Mouse (Mus musculus): Measurements from ENCODE around the gene Slfn5. TPM values are rescaled to one million over a fixed set of nuclear protein-coding genes. Genes with fewer than 3 reads are reported as not detected.
A peak's percentile ranks its signal among the peaks of the same experiment; 100 is the strongest.
"Not testable (repeated sequence)": the region's sequence is repeated elsewhere in the genome, so short reads cannot be mapped to it uniquely, and the experiment has no call there.

Slfn5 gene
- polyA plus RNA-seq, 1 experiment = 0.13 TPM

GRCm38 (mm10) chr11:82987621-82988020, 36.5 kb downstream of the Slfn5 start:
- no peaks in the 10 kb centered on the region for H3K36me3 ChIP-seq (ENCODE audit: control insufficient read depth, insufficient read depth)
- no peak overlapping the region for H3K4me3 ChIP-seq (ENCODE audit: insufficient read depth, poor library complexity, severe bottlenecking)
- no peak for TF ChIP-seq CEBPB (IDR thresholded peaks at IDR 0.05; ENCODE audit: low read depth)
- TF ChIP-seq MYOD1 (IDR thresholded peaks at IDR 0.05; ENCODE audit: control insufficient read depth, insufficient read length, low read depth) = no peak
- no peaks in the 10 kb centered on the region for H3K79me2 ChIP-seq (ENCODE audit: control insufficient read depth, insufficient read depth)
- no peaks in the 10 kb centered on the region for H3K79me3 ChIP-seq (ENCODE audit: low read depth)
- no peak overlapping the region for H3ac ChIP-seq (ENCODE audit: control insufficient read depth, insufficient read length, low read depth)
- H3K27me3 ChIP-seq (ENCODE audit: control insufficient read depth, insufficient read depth, insufficient read length) = no peaks in the 10 kb centered on the region

- H3K4me3 ChIP-seq (ENCODE audit: insufficient read depth, poor library complexity, severe bottlenecking) = no peak overlapping the region
- TF ChIP-seq USF1 (IDR thresholded peaks at IDR 0.05; ENCODE audit: low read depth) (no peak), FOSL1 (IDR thresholded peaks at IDR 0.05; ENCODE audit: insufficient read depth, low read length, poor library complexity, severe bottlenecking) (no peak), CEBPB (IDR thresholded peaks at IDR 0.05; ENCODE audit: low read depth) (no peak), MAX (IDR thresholded peaks at IDR 0.05) (no peak), MYOD1 (IDR thresholded peaks at IDR 0.05; ENCODE audit: control insufficient read depth, insufficient read length, low read depth) (no peak), MYOG (IDR thresholded peaks at IDR 0.05; ENCODE audit: control insufficient read depth, extremely low read depth, insufficient read length) (no peak), CTCF (IDR thresholded peaks at IDR 0.05; ENCODE audit: control insufficient read depth, insufficient read depth, insufficient read length) (no peak)
- no peaks in the 10 kb centered on the region for H3K79me3 ChIP-seq (ENCODE audit: low read depth)
- H3K27me3 ChIP-seq (ENCODE audit: control insufficient read depth, insufficient read depth, insufficient read length) = no peaks in the 10 kb centered on the region
- H3K36me3 ChIP-seq (ENCODE audit: control insufficient read depth, insufficient read depth) = no peaks in the 10 kb centered on the region
- no peaks in the 10 kb centered on the region for H3K79me2 ChIP-seq (ENCODE audit: control insufficient read depth, insufficient read depth)
- no peak overlapping the region for H3ac ChIP-seq (ENCODE audit: control insufficient read depth, insufficient read length, low read depth)
Measured at GRCm38 (mm10) chr11:82989357-82989756, 38.2 kb downstream of the Slfn5 start.

- H3K79me3 ChIP-seq (ENCODE audit: low read depth); H3K79me2 ChIP-seq (ENCODE audit: control insufficient read depth, insufficient read depth); H3K36me3 ChIP-seq (ENCODE audit: control insufficient read depth, insufficient read depth); H3ac ChIP-seq (ENCODE audit: control insufficient read depth, insufficient read length, low read depth); H3K27me3 ChIP-seq (ENCODE audit: control insufficient read depth, insufficient read depth, insufficient read length); H3K4me3 ChIP-seq (ENCODE audit: insufficient read depth, poor library complexity, severe bottlenecking): not testable (repeated sequence)
Measured at GRCm38 (mm10) chr11:82990612-82991385, 39.6 kb downstream of the Slfn5 start.

GRCm38 (mm10) chr11:82991469-82992166, 40.5 kb downstream of the Slfn5 start, which contains the start of gene Slfn9:
Slfn9 (minus strand) TSS chr11:82991830.
- Histone ChIP-seq H3K4me3 (ENCODE audit: insufficient read depth, poor library complexity, severe bottlenecking) (peak within 1 kb of the TSS; percentile 11), H3K79me2 (ENCODE audit: control insufficient read depth, insufficient read depth) (no peaks in the 10 kb centered on the region), H3ac (ENCODE audit: control insufficient read depth, insufficient read length, low read depth) (peak within 1 kb of the TSS; percentile 30), H3K27me3 (ENCODE audit: control insufficient read depth, insufficient read depth, insufficient read length) (no peaks in the 10 kb centered on the region), H3K79me3 (ENCODE audit: low read depth) (no peaks in the 10 kb centered on the region), H3K36me3 (ENCODE audit: control insufficient read depth, insufficient read depth) (no peaks in the 10 kb centered on the region)
- TF ChIP-seq CTCF (IDR thresholded peaks at IDR 0.05; ENCODE audit: control insufficient read depth, insufficient read depth, insufficient read length) (no peak), CEBPB (IDR thresholded peaks at IDR 0.05; ENCODE audit: low read depth) (no peak), MAX (IDR thresholded peaks at IDR 0.05) (no peak), MYOD1 (IDR thresholded peaks at IDR 0.05; ENCODE audit: control insufficient read depth, insufficient read length, low read depth) (no peak), MYOG (IDR thresholded peaks at IDR 0.05; ENCODE audit: control insufficient read depth, extremely low read depth, insufficient read length) (no peak), FOSL1 (IDR thresholded peaks at IDR 0.05; ENCODE audit: insufficient read depth, low read length, poor library complexity, severe bottlenecking) (no peak), USF1 (IDR thresholded peaks at IDR 0.05; ENCODE audit: low read depth) (no peak)

- no peak overlapping the region for H3ac ChIP-seq (ENCODE audit: control insufficient read depth, insufficient read length, low read depth)
- no peaks in the 10 kb centered on the region for H3K79me3 ChIP-seq (ENCODE audit: low read depth)
- no peaks in the 10 kb centered on the region for H3K79me2 ChIP-seq (ENCODE audit: control insufficient read depth, insufficient read depth)
- no peaks in the 10 kb centered on the region for H3K36me3 ChIP-seq (ENCODE audit: control insufficient read depth, insufficient read depth)
- no peak for TF ChIP-seq MYOD1 (IDR thresholded peaks at IDR 0.05; ENCODE audit: control insufficient read depth, insufficient read length, low read depth)
- no peak for TF ChIP-seq MAX (IDR thresholded peaks at IDR 0.05)
- no peak for TF ChIP-seq USF1 (IDR thresholded peaks at IDR 0.05; ENCODE audit: low read depth)
- TF ChIP-seq CTCF (IDR thresholded peaks at IDR 0.05; ENCODE audit: control insufficient read depth, insufficient read depth, insufficient read length) = no peak
- no peak for TF ChIP-seq MYOG (IDR thresholded peaks at IDR 0.05; ENCODE audit: control insufficient read depth, extremely low read depth, insufficient read length)
- no peak for TF ChIP-seq FOSL1 (IDR thresholded peaks at IDR 0.05; ENCODE audit: insufficient read depth, low read length, poor library complexity, severe bottlenecking)
- no peak for TF ChIP-seq CEBPB (IDR thresholded peaks at IDR 0.05; ENCODE audit: low read depth)
- no peak overlapping the region for H3K4me3 ChIP-seq (ENCODE audit: insufficient read depth, poor library complexity, severe bottlenecking)
- H3K27me3 ChIP-seq (ENCODE audit: control insufficient read depth, insufficient read depth, insufficient read length) = no peaks in the 10 kb centered on the region
Measured at GRCm38 (mm10) chr11:83013356-83013755, 62.2 kb downstream of the Slfn5 start.

Small RNA genes lying within 50 kb of the gene (microRNA-seq; reads per million reads assigned to microRNA genes)
- gene Mir7679 (ENCODE audit: borderline microRNAs expressed) = not detected

Other genes starting within 250 kb of the Slfn5 start
- gene Cct6b, start 187.0 kb upstream of the Slfn5 start, polyA plus RNA-seq (2012; fragmentation: generic; extraction: Trizol) = 0.08 TPM
- gene Zfp830, start 187.0 kb upstream of the Slfn5 start, polyA plus RNA-seq (2012; fragmentation: generic; extraction: Trizol) = 8.6 TPM
- gene Lig3, start 170.2 kb upstream of the Slfn5 start, polyA plus RNA-seq (2012; fragmentation: generic; extraction: Trizol) = 14.7 TPM
- gene Rffl, start 80.1 kb upstream of the Slfn5 start, polyA plus RNA-seq (2012; fragmentation: generic; extraction: Trizol) = 2.8 TPM
- gene Rad51d, start 60.7 kb upstream of the Slfn5 start, polyA plus RNA-seq (2012; fragmentation: generic; extraction: Trizol) = 13.4 TPM
- gene Fndc8, start 59.2 kb upstream of the Slfn5 start, polyA plus RNA-seq (2012; fragmentation: generic; extraction: Trizol) = 0.08 TPM
- 46.5 TPM for gene Nle1, start 42.9 kb upstream of the Slfn5 start, polyA plus RNA-seq (2012; fragmentation: generic; extraction: Trizol)
- gene Unc45b, start 40.8 kb upstream of the Slfn5 start, polyA plus RNA-seq (2012; fragmentation: generic; extraction: Trizol) = 0.15 TPM
- gene Slfn9, start 40.5 kb downstream of the Slfn5 start, polyA plus RNA-seq (2012; fragmentation: generic; extraction: Trizol) = 0.94 TPM
- not detected for gene Slfn8, start 69.5 kb downstream of the Slfn5 start, polyA plus RNA-seq (2012; fragmentation: generic; extraction: Trizol)
- gene Slfn2, start 113.8 kb downstream of the Slfn5 start, polyA plus RNA-seq (2012; fragmentation: generic; extraction: Trizol) = 0.27 TPM
- gene Slfn1, start 165.5 kb downstream of the Slfn5 start, polyA plus RNA-seq (2012; fragmentation: generic; extraction: Trizol) = not detected
- not detected for gene Slfn4, start 223.8 kb downstream of the Slfn5 start, polyA plus RNA-seq (2012; fragmentation: generic; extraction: Trizol)
- gene Slfn3, start 240.0 kb downstream of the Slfn5 start, polyA plus RNA-seq (2012; fragmentation: generic; extraction: Trizol) = 2.0 TPM